Mouse (Mus musculus) hindbrain, embryonic 16.5 days (tissue): ENCODE measurements around the gene Mast4. TPM values are rescaled to one million over a fixed set of nuclear protein-coding genes. Genes with fewer than 3 reads are reported as not detected.

Experiments used
- ATAC-seq: fragments of 200-750 bp; cut with Nextera tagmentation; 2 replicates; pipeline ENCODE4 v1.8.0; 2017; ENCODE audit warnings: moderate TSS enrichment, moderate library complexity
- H3K27ac ChIP-seq: fragments of 300-500 bp; sonication (generic); 2 replicates; pipeline ENCODE4 v1.5.1; 2014; ENCODE audit warnings: low read depth, mild to moderate bottlenecking, control low read depth, low read length, moderate library complexity
- H3K27me3 ChIP-seq: fragments of 300-500 bp; sonication (generic); replicated peaks from 2 replicates; pipeline ENCODE4 v1.6.1; 2014; ENCODE audit warnings: low read length; ENCODE audit not compliant: control insufficient read depth, insufficient read depth
- H3K36me3 ChIP-seq: fragments of 300-500 bp; sonication (generic); 2 replicates; pipeline ENCODE4 v1.6.1; 2014; ENCODE audit warnings: mild to moderate bottlenecking, low read length, moderate library complexity, mixed read lengths; ENCODE audit not compliant: control insufficient read depth, insufficient read depth
- H3K4me1 ChIP-seq: fragments of 300-500 bp; sonication (generic); 2 replicates; pipeline ENCODE4 v1.6.1; 2014; ENCODE audit warnings: low read depth, low read length; ENCODE audit not compliant: control insufficient read depth, insufficient read depth
- H3K4me2 ChIP-seq: fragments of 300-500 bp; sonication (generic); 2 replicates; pipeline ENCODE4 v1.6.1; 2014; ENCODE audit warnings: mild to moderate bottlenecking, low read length, control low read depth, moderate library complexity
- H3K4me3 ChIP-seq: fragments of 300-500 bp; sonication (generic); 2 replicates; pipeline ENCODE4 v1.5.1; 2014; ENCODE audit warnings: mild to moderate bottlenecking, low read length, control low read depth, moderate library complexity
- H3K9ac ChIP-seq: fragments of 300-500 bp; sonication (generic); 2 replicates; pipeline ENCODE4 v1.6.1; 2014; ENCODE audit warnings: low read depth, mild to moderate bottlenecking, control low read depth, low read length, moderate library complexity
- H3K9me3 ChIP-seq: fragments of 300-500 bp; sonication (generic); 2 replicates; pipeline ENCODE4 v1.6.1; 2014; ENCODE audit warnings: mild to moderate bottlenecking, low read length, moderate library complexity; ENCODE audit not compliant: control insufficient read depth
- WGBS: fragments of 180-500 bp; shearing (Covaris S2); extraction: QIAGEN DNeasy Blood & Tissue Kit; methylation state at CpG from one replicate; pipeline ENCODE4 v1.1.7; 2014; 5-methylcytosine and 5-hydroxymethylcytosine counted together
- polyA plus RNA-seq: library from polyadenylated mRNA; unstranded; fragments of >200 nt; fragmentation: Nextera tagmentation; extraction: Ambion mirVana; gene quantifications from 2 replicates; pipeline ENCODE4 v1.2.1, GENCODE M21; 2015

Mast4 gene
- polyA plus RNA-seq, 1 experiment from 2014 or later = 24.6 TPM

- Histone ChIP-seq H3K4me3 (no peak overlapping the region), H3K36me3 (no peaks in the 10 kb centered on the region), H3K27me3 (no peaks in the 10 kb centered on the region), H3K4me2 (no peak overlapping the region), H3K9ac (no peak overlapping the region), H3K27ac (no peak overlapping the region), H3K9me3 (no peaks in the 10 kb centered on the region), H3K4me1 (no peaks in the 10 kb centered on the region)
- no peak for ATAC-seq
- 94% methylated on average over 7 of the region's 7 CpGs for WGBS
Measured at GRCm38 (mm10) chr13:103238034-103238705, 96.1 kb downstream of the Mast4 start.

GRCm38 (mm10) chr13:103232171-103232570, 102.1 kb downstream of the Mast4 start:
- Histone ChIP-seq H3K27ac (no peak overlapping the region), H3K4me2 (no peak overlapping the region), H3K4me1 (no peaks in the 10 kb centered on the region), H3K4me3 (no peak overlapping the region), H3K9ac (no peak overlapping the region), H3K9me3 (no peaks in the 10 kb centered on the region), H3K36me3 (no peaks in the 10 kb centered on the region), H3K27me3 (no peaks in the 10 kb centered on the region)
- 94% methylated on average over 7 of the region's 7 CpGs for WGBS
- ATAC-seq = no peak

GRCm38 (mm10) chr13:103229069-103229468, 105.2 kb downstream of the Mast4 start:
- no peak overlapping the region for H3K4me2 ChIP-seq
- no peak for ATAC-seq
- WGBS = 87% methylated on average over 4 of the region's 4 CpGs
- H3K36me3 ChIP-seq = no peaks in the 10 kb centered on the region
- H3K9me3 ChIP-seq = no peaks in the 10 kb centered on the region
- H3K27me3 ChIP-seq = no peaks in the 10 kb centered on the region
- H3K9ac ChIP-seq = no peak overlapping the region
- no peak overlapping the region for H3K27ac ChIP-seq
- peaks cover 7% of the 10 kb centered on the region for H3K4me1 ChIP-seq
- no peak overlapping the region for H3K4me3 ChIP-seq

- Histone ChIP-seq H3K9me3 (no peaks in the 10 kb centered on the region), H3K4me1 (peaks cover 7% of the 10 kb centered on the region), H3K9ac (no peak overlapping the region), H3K4me2 (peak overlapping the region; percentile 39), H3K27ac (no peak overlapping the region; the same call in 1 of the 2 replicates), H3K27me3 (no peaks in the 10 kb centered on the region), H3K36me3 (no peaks in the 10 kb centered on the region), H3K4me3 (no peak overlapping the region)
- 44% methylated on average over 17 of the region's 17 CpGs for WGBS
- ATAC-seq = peak; percentile 64
Measured at GRCm38 (mm10) chr13:103225895-103226815, 108.1 kb downstream of the Mast4 start.

GRCm38 (mm10) chr13:103225217-103225894, 108.9 kb downstream of the Mast4 start:
- H3K36me3 ChIP-seq = no peaks in the 10 kb centered on the region
- WGBS = 41% methylated on average over 11 of the region's 11 CpGs
- H3K4me3 ChIP-seq = no peak overlapping the region
- peaks cover 9% of the 10 kb centered on the region for H3K4me1 ChIP-seq
- peak; percentile 56 for ATAC-seq
- 0 out of 2 replicates have a peak overlapping the region, but pooled peaks have one; percentile 19 for H3K9ac ChIP-seq
- H3K9me3 ChIP-seq = no peaks in the 10 kb centered on the region
- H3K4me2 ChIP-seq = peak overlapping the region; percentile 39
- H3K27me3 ChIP-seq = no peaks in the 10 kb centered on the region
- H3K27ac ChIP-seq = no peak overlapping the region; the same call in 1 of the 2 replicates

GRCm38 (mm10) chr13:103220479-103221064, 113.7 kb downstream of the Mast4 start:
- Histone ChIP-seq H3K4me1 (peaks cover 4% of the 10 kb centered on the region), H3K27me3 (no peaks in the 10 kb centered on the region), H3K27ac (no peak overlapping the region), H3K36me3 (no peaks in the 10 kb centered on the region), H3K4me2 (no peak overlapping the region), H3K4me3 (no peak overlapping the region), H3K9me3 (no peaks in the 10 kb centered on the region), H3K9ac (no peak overlapping the region)
- 48% methylated on average over 11 of the region's 11 CpGs for WGBS
- no peak for ATAC-seq

- WGBS = 39% methylated on average over 2 of the region's 2 CpGs
Measured at GRCm38 (mm10) chr13:103219999-103220398, 114.3 kb downstream of the Mast4 start.

GRCm38 (mm10) chr13:103217486-103217885, 116.8 kb downstream of the Mast4 start:
- Histone ChIP-seq H3K4me1 (peaks cover 3% of the 10 kb centered on the region; the same call in 1 of the 2 replicates), H3K4me2 (no peak overlapping the region), H3K36me3 (no peaks in the 10 kb centered on the region), H3K4me3 (no peak overlapping the region), H3K9me3 (no peaks in the 10 kb centered on the region), H3K27ac (no peak overlapping the region), H3K27me3 (no peaks in the 10 kb centered on the region), H3K9ac (no peak overlapping the region)
- ATAC-seq = no peak
- WGBS = 85% methylated on average over 3 of the region's 3 CpGs

More at GRCm38 (mm10) chr13:103219999-103220398, 114.3 kb downstream of the Mast4 start:
- no peak overlapping the region for H3K9ac ChIP-seq
- no peak overlapping the region for H3K4me3 ChIP-seq
- no peak overlapping the region for H3K27ac ChIP-seq
- no peak for ATAC-seq
- H3K27me3 ChIP-seq = no peaks in the 10 kb centered on the region
- no peaks in the 10 kb centered on the region for H3K9me3 ChIP-seq
- H3K36me3 ChIP-seq = no peaks in the 10 kb centered on the region
- H3K4me2 ChIP-seq = no peak overlapping the region
- peaks cover 3% of the 10 kb centered on the region; the same call in 1 of the 2 replicates for H3K4me1 ChIP-seq
